Comparison of ENCODE assay signal across 9 mouse cellular contexts in the genomic region with DNA sequence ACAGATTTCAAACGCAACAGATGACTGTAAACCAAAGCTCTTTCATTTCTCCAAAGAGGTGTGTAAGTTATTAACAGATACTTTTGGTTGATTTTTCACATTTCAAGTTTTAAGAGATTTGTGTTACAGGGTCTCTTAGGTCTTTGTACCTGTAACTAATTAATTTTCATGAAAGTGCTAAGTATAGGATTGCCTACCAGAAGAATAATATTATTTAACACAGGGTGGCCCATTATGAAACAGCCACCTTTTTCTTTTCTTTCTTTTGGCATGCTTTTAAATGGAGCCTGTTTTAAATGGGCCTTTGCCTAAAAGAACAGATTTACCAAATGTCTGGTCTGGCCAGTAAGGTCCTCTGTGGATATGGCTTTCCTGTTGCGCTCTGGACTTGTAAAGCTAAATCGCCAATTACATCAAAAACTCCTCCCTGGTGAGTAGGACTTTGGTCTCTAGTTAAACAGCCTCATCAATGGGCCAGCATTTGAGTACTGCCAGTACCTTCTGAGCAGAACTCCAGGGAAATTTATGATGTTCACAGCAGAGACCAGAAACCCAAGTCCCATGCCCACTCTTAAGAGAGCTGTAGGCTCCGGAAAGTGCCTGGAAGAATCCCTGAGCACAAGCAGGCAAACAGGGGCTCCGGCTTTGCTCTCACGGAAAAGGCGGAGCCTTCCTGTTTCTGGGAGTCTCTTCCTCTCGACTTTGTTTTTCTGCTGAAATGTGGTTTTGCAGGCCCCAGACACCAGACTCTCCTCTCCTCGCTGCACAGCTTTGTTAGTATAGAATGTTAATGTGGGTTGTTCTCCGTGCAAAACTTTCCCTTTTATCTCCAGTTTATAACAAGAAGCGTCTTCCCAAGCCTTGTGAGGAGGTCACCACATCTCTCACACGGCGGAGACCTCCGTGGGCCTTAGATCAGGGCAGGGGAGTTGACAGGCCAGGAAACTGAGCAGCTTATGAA. TPM values are rescaled to one million over a fixed set of nuclear protein-coding genes. Genes with fewer than 3 reads are reported as not detected.
DNase-seq lines count a peak whose midpoint lies in the region; ATAC-seq and TF ChIP-seq lines count a peak whose summit lies in the region.
"Had no signal": no experiment of that assay in that cellular context is flagged by ENCODE, and none has a peak within 500 bp of the region (broad histone marks: within the 10 kb centered on the region; RNA-seq: fewer than 3 reads in every experiment).

No protein-coding gene starts in this region.

- TF ChIP-seq CTCF in spleen, adult 2 months (IDR thresholded peaks at IDR 0.05; ENCODE audit: extremely low read depth, insufficient read depth, insufficient read length, insufficient replicate concordance) = no peak
- no peak for TF ChIP-seq CTCF in olfactory bulb, adult 2 months (IDR thresholded peaks at IDR 0.05; ENCODE audit: insufficient read depth, low read depth, low read length)

- no peak overlapping the region for H3K4me2 ChIP-seq in hindbrain, embryonic 11.5 days (replicated peaks; ENCODE audit: low read depth, low read length)
- H3K4me2 ChIP-seq in limb, embryonic 13.5 days (replicated peaks) = peak overlapping the region; percentile 23; the same call in 1 of the 2 replicates

- H3K27ac ChIP-seq in spleen, adult 2 months (ENCODE audit: insufficient read depth, low read length) = peak overlapping the region; percentile 34; the same call in 1 of the 2 replicates
- H3K27ac ChIP-seq in hindbrain, embryonic 11.5 days (ENCODE audit: low read depth, low read length) = 0 out of 2 replicates have a peak overlapping the region, but pooled peaks have one; percentile 20
- H3K27ac ChIP-seq in limb, embryonic 13.5 days = peak overlapping the region; percentile 84
- peak overlapping the region; percentile 61; the same call in 1 of the 2 replicates for H3K27ac ChIP-seq in olfactory bulb, adult 2 months (ENCODE audit: insufficient read depth, low read depth, low read length)
- H3K27ac ChIP-seq in midbrain, embryonic 10.5 days (replicated peaks) = no peak overlapping the region; the same call in 1 of the 2 replicates

- H3K4me1 ChIP-seq in spleen, adult 2 months (ENCODE audit: control insufficient read depth, insufficient read depth, insufficient read length) = no peaks in the 10 kb centered on the region
- no peaks in the 10 kb centered on the region for H3K4me1 ChIP-seq in hindbrain, embryonic 11.5 days (replicated peaks; ENCODE audit: control insufficient read depth, insufficient read depth, low read length)
- peaks cover 36% of the 10 kb centered on the region for H3K4me1 ChIP-seq in limb, embryonic 13.5 days
- H3K4me1 ChIP-seq in olfactory bulb, adult 2 months (ENCODE audit: control insufficient read depth, insufficient read depth, low read length) = no peaks in the 10 kb centered on the region
- peaks cover 26% of the 10 kb centered on the region for H3K4me1 ChIP-seq in midbrain, embryonic 10.5 days

- ATAC-seq in hindbrain, embryonic 11.5 days (ENCODE audit: low FRiP score) = no peak
- peak; percentile 67 for ATAC-seq in limb, embryonic 13.5 days (ENCODE audit: low FRiP score, low read depth)
- ATAC-seq: Patski had no signal

- no peak overlapping the region for H3K4me3 ChIP-seq in spleen, adult 2 months (ENCODE audit: extremely low read depth, insufficient read depth, insufficient read length)
- H3K4me3 ChIP-seq in hindbrain, embryonic 11.5 days (ENCODE audit: low read depth, low read length) = no peak overlapping the region
- no peak overlapping the region for H3K4me3 ChIP-seq in limb, embryonic 13.5 days
- no peak overlapping the region for H3K4me3 ChIP-seq in olfactory bulb, adult 2 months (ENCODE audit: insufficient read depth, low read depth, low read length)
- no peak overlapping the region for H3K4me3 ChIP-seq in midbrain, embryonic 10.5 days

- no peaks in the 10 kb centered on the region for H3K27me3 ChIP-seq in spleen, adult 2 months (ENCODE audit: control insufficient read depth, insufficient read depth, low read length)
- no peaks in the 10 kb centered on the region for H3K27me3 ChIP-seq in hindbrain, embryonic 11.5 days (ENCODE audit: control insufficient read depth, insufficient read depth, low read length)
- H3K27me3 ChIP-seq in limb, embryonic 13.5 days = peaks cover 28% of the 10 kb centered on the region
- H3K27me3 ChIP-seq in midbrain, embryonic 10.5 days (ENCODE audit: low read depth, poor library complexity, severe bottlenecking) = peaks cover 32% of the 10 kb centered on the region
- H3K27me3 ChIP-seq: Patski had no signal

- DNase-seq in spleen, adult 2 months (ENCODE audit: low read depth in 1 of 2, low spot score in 2 of 2) = no peak
- no peak for DNase-seq in spleen, postnatal 4 days (ENCODE audit: low spot score in 2 of 2)
- no peak for DNase-seq in hindbrain, embryonic 11.5 days (ENCODE audit: low spot score)
- no peak for DNase-seq in urinary bladder, postnatal 4 days (ENCODE audit: low spot score in 2 of 2)
- no peak for DNase-seq in frontal cortex, postnatal 14 days (ENCODE audit: low spot score in 2 of 2)
- DNase-seq in midbrain, embryonic 10.5 days (ENCODE audit: low spot score) = no peak

- no peaks in the 10 kb centered on the region for H3K9me3 ChIP-seq in hindbrain, embryonic 11.5 days (ENCODE audit: control insufficient read depth, low read length)
- no peaks in the 10 kb centered on the region for H3K9me3 ChIP-seq in limb, embryonic 13.5 days
- H3K9me3 ChIP-seq in midbrain, embryonic 10.5 days (replicated peaks) = no peaks in the 10 kb centered on the region

- H3K9ac ChIP-seq in hindbrain, embryonic 11.5 days (ENCODE audit: low read depth, low read length) = no peak overlapping the region
- peak overlapping the region; percentile 27; the same call in 1 of the 2 replicates for H3K9ac ChIP-seq in limb, embryonic 13.5 days

- no peak for TF ChIP-seq POLR2A in spleen, adult 2 months (IDR thresholded peaks at IDR 0.05; ENCODE audit: low read depth, low read length)
- TF ChIP-seq POLR2A in olfactory bulb, adult 2 months (IDR thresholded peaks at IDR 0.05; ENCODE audit: insufficient read depth, low read depth, low read length) = no peak

- H3K36me3 ChIP-seq in spleen, adult 2 months (ENCODE audit: control insufficient read depth, insufficient read depth, low read length) = no peaks in the 10 kb centered on the region; the same call in 1 of the 2 replicates
- no peaks in the 10 kb centered on the region for H3K36me3 ChIP-seq in hindbrain, embryonic 11.5 days (ENCODE audit: control insufficient read depth, insufficient read depth, low read length)
- H3K36me3 ChIP-seq in limb, embryonic 13.5 days = peaks cover 7% of the 10 kb centered on the region
- peaks cover 9% of the 10 kb centered on the region for H3K36me3 ChIP-seq in midbrain, embryonic 10.5 days

- WGBS in spleen, adult 2 months = 28% methylated on average over 14 of the region's 14 CpGs
- WGBS in hindbrain, embryonic 11.5 days = 60% methylated on average over 14 of the region's 14 CpGs
- WGBS in limb, embryonic 13.5 days = 21% methylated on average over 14 of the region's 14 CpGs
- WGBS in olfactory bulb, adult 2 months = 76% methylated on average over 14 of the region's 14 CpGs
- 60% methylated on average over 14 of the region's 14 CpGs for WGBS in midbrain, embryonic 10.5 days

RNA-seq across cellular contexts. Expression of gene Slc38a6, which starts 55.4 kb away (rescaled TPM):
- 11.1 and 14.6 TPM in 2 replicates for polyA plus RNA-seq in spleen, adult 2 months (2012; rRNA removed)
- polyA plus RNA-seq in hindbrain, embryonic 11.5 days (2014; fragmentation: Nextera tagmentation; extraction: Ambion mirVana) = 9.4 and 16.8 TPM in 2 replicates
- polyA plus RNA-seq in limb, embryonic 13.5 days (2015; fragmentation: Nextera tagmentation; extraction: Ambion mirVana) = 11.0 and 14.1 TPM in 2 replicates
- polyA plus RNA-seq in olfactory bulb, adult 2 months (2012; ENCODE audit: insufficient read depth, insufficient read length, low replicate concordance, missing spikeins) = not detected in 2 replicates
- polyA plus RNA-seq in midbrain, embryonic 10.5 days (2016; fragmentation: Nextera tagmentation; extraction: Ambion mirVana) = 7.0 and 9.7 TPM in 2 replicates

RNA-seq across cellular contexts. Expression of gene Trmt5, which starts 55.5 kb away (rescaled TPM):
- 2.1 and 2.3 TPM in 2 replicates for polyA plus RNA-seq in spleen, adult 2 months (2012; rRNA removed)
- 19.2 and 22.3 TPM in 2 replicates for polyA plus RNA-seq in hindbrain, embryonic 11.5 days (2014; fragmentation: Nextera tagmentation; extraction: Ambion mirVana)
- polyA plus RNA-seq in limb, embryonic 13.5 days (2015; fragmentation: Nextera tagmentation; extraction: Ambion mirVana) = 17.2 and 20.1 TPM in 2 replicates
- polyA plus RNA-seq in olfactory bulb, adult 2 months (2012; ENCODE audit: insufficient read depth, insufficient read length, low replicate concordance, missing spikeins) = not detected in 2 replicates
- polyA plus RNA-seq in midbrain, embryonic 10.5 days (2016; fragmentation: Nextera tagmentation; extraction: Ambion mirVana) = 18.6 and 22.6 TPM in 2 replicates
